ENCODE assay signal across 13 mouse cellular contexts in the genomic region with DNA sequence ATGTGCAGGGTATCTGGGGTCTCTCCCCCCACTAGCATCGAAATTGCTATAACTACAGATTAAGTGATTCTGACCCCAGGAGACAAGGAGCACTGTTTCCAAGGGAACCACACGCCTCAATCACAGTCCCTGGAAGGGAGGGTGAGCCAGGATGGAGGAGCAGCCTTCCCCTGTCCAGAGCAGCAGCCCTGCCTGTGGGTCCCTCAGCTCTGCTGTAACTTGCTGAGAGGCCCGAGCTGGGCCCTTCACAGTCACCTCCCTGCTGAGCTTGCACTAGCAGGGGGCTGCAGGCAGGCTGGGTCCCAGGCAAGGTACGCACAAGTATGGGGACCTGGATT.
DNase-seq lines count a peak whose midpoint lies in the region; ATAC-seq and TF ChIP-seq lines count a peak whose summit lies in the region.
"Had no signal": no experiment of that assay in that cellular context is flagged by ENCODE, and none has a peak within 500 bp of the region (broad histone marks: within the 10 kb centered on the region; RNA-seq: fewer than 3 reads in every experiment).

No protein-coding gene starts in this region.

- 35% methylated on average over 4 of the region's 4 CpGs for WGBS in embryonic facial prominence, embryonic 14.5 days
- WGBS in hindbrain, embryonic 14.5 days, result 24% methylated on average over 4 of the region's 4 CpGs
- WGBS in midbrain, postnatal 0 days, result 15% methylated on average over 4 of the region's 4 CpGs

- DNase-seq in embryo, embryonic 10 days (ENCODE audit: low spot score), result peak; percentile 59
- DNase-seq in embryo, embryonic 9.5 days (ENCODE audit: extremely low spot score), result no peak
- DNase-seq in embryonic facial prominence, embryonic 14.5 days (ENCODE audit: low spot score), result peak; percentile 19
- peak; percentile 54 for DNase-seq in hindbrain, embryonic 14.5 days (ENCODE audit: low spot score)
- DNase-seq in midbrain, postnatal 0 days (ENCODE audit: low spot score), result peak; percentile 57
- no peak for DNase-seq in left cerebral cortex, postnatal 4 days
- no peak for DNase-seq in layer of hippocampus, postnatal 14 days (ENCODE audit: low spot score in 2 of 2)
- DNase-seq: adrenal gland, postnatal 25 days; cerebellum, adult 11 months; heart, postnatal 10 days; lung, postnatal 10 days had no signal

- no peaks in the 10 kb centered on the region for H3K36me3 ChIP-seq in embryonic facial prominence, embryonic 14.5 days (ENCODE audit: control insufficient read depth, insufficient read depth, low read length)
- no peaks in the 10 kb centered on the region for H3K36me3 ChIP-seq in hindbrain, embryonic 14.5 days (replicated peaks; ENCODE audit: control insufficient read depth, insufficient read depth)
- no peaks in the 10 kb centered on the region for H3K36me3 ChIP-seq in midbrain, postnatal 0 days (ENCODE audit: insufficient read depth, low read length)

- H3K9me3 ChIP-seq in embryonic facial prominence, embryonic 14.5 days (ENCODE audit: control insufficient read depth, low read length), result no peaks in the 10 kb centered on the region
- no peaks in the 10 kb centered on the region for H3K9me3 ChIP-seq in hindbrain, embryonic 14.5 days (ENCODE audit: control insufficient read depth, low read length)
- H3K9me3 ChIP-seq in midbrain, postnatal 0 days (ENCODE audit: low read length), result no peaks in the 10 kb centered on the region

- H3K9ac ChIP-seq in embryonic facial prominence, embryonic 14.5 days (ENCODE audit: low read depth, low read length), result no peak overlapping the region
- H3K9ac ChIP-seq in hindbrain, embryonic 14.5 days, result no peak overlapping the region
- H3K9ac ChIP-seq in midbrain, postnatal 0 days (replicated peaks; ENCODE audit: low read length, poor library complexity, severe bottlenecking), result no peak overlapping the region

- no peak overlapping the region for H3K4me3 ChIP-seq in embryonic facial prominence, embryonic 14.5 days (ENCODE audit: low read depth, low read length)
- H3K4me3 ChIP-seq in hindbrain, embryonic 14.5 days (replicated peaks; ENCODE audit: low read length), result no peak overlapping the region
- H3K4me3 ChIP-seq in midbrain, postnatal 0 days (ENCODE audit: low read depth, low read length), result no peak overlapping the region

- no peaks in the 10 kb centered on the region for H3K4me1 ChIP-seq in embryonic facial prominence, embryonic 14.5 days (ENCODE audit: control insufficient read depth, insufficient read depth, low read length)
- peaks cover 19% of the 10 kb centered on the region for H3K4me1 ChIP-seq in hindbrain, embryonic 14.5 days (replicated peaks; ENCODE audit: control insufficient read depth, insufficient read depth, low read length)
- H3K4me1 ChIP-seq in midbrain, postnatal 0 days (ENCODE audit: insufficient read depth, low read length), result peaks cover 14% of the 10 kb centered on the region

- no peak for TF ChIP-seq CTCF in midbrain, postnatal 0 days (IDR thresholded peaks at IDR 0.05)

- no peak overlapping the region for H3K27ac ChIP-seq in embryonic facial prominence, embryonic 14.5 days (replicated peaks; ENCODE audit: low read depth, low read length)
- H3K27ac ChIP-seq in hindbrain, embryonic 14.5 days, result no peak overlapping the region; the same call in 1 of the 2 replicates
- H3K27ac ChIP-seq in midbrain, postnatal 0 days (ENCODE audit: low read depth, low read length), result no peak overlapping the region

- no peaks in the 10 kb centered on the region for H3K27me3 ChIP-seq in embryonic facial prominence, embryonic 14.5 days (replicated peaks; ENCODE audit: control insufficient read depth, insufficient read depth, low read length)
- H3K27me3 ChIP-seq in hindbrain, embryonic 14.5 days (ENCODE audit: control insufficient read depth, insufficient read depth, low read length), result no peaks in the 10 kb centered on the region
- no peaks in the 10 kb centered on the region for H3K27me3 ChIP-seq in midbrain, postnatal 0 days (ENCODE audit: insufficient read depth, low read length)

- H3K4me2 ChIP-seq in embryonic facial prominence, embryonic 14.5 days (ENCODE audit: low read depth, low read length), result no peak overlapping the region
- H3K4me2 ChIP-seq in hindbrain, embryonic 14.5 days (replicated peaks), result peak overlapping the region; percentile 26
- no peak overlapping the region for H3K4me2 ChIP-seq in midbrain, postnatal 0 days (ENCODE audit: low read depth, low read length, poor library complexity, severe bottlenecking)

- intact Hi-C loops in left cerebral cortex, postnatal 4 days (cut with DNase I), result no loop called here

- peak; percentile 57; the same call in 1 of the 2 replicates for ATAC-seq in embryonic facial prominence, embryonic 14.5 days (ENCODE audit: low read depth)
- ATAC-seq in hindbrain, embryonic 14.5 days (ENCODE audit: low FRiP score), result peak; percentile 77
- ATAC-seq in midbrain, postnatal 0 days (ENCODE audit: low FRiP score), result peak; percentile 83
- no peak for ATAC-seq in megakaryocyte-erythroid progenitor cell, adult 5-6 weeks (replicated peaks; ENCODE audit: low FRiP score, low TSS enrichment, poor library complexity, severe bottlenecking)
- ATAC-seq: intestine, embryonic 16.5 days had no signal

Comparison
In these comparisons a context has a peak if more than half of its experiments do, and no peak if none do; other contexts are left out.
1. DNase-seq: peak in embryo, embryonic 10 days (single experiment), embryonic facial prominence, embryonic 14.5 days (single experiment), hindbrain, embryonic 14.5 days (single experiment) and midbrain, postnatal 0 days (single experiment); none in embryo, embryonic 9.5 days (single experiment), left cerebral cortex, postnatal 4 days (single experiment) and layer of hippocampus, postnatal 14 days (0 of 2).